27 mouse cellular contexts compared by ENCODE assay signal in genomic region chr6:48591221-48591845, GRCm38 (mm10). TPM values are rescaled to one million over a fixed set of nuclear protein-coding genes. Genes with fewer than 3 reads are reported as not detected.
DNase-seq lines count a peak whose midpoint lies in the region; ATAC-seq and TF ChIP-seq lines count a peak whose summit lies in the region.
"Had no signal": no experiment of that assay in that cellular context is flagged by ENCODE, and none has a peak within 500 bp of the region (broad histone marks: within the 10 kb centered on the region; RNA-seq: fewer than 3 reads in every experiment).

No protein-coding gene starts in this region.

- H3K4me1 ChIP-seq in kidney, embryonic 15.5 days: peaks cover 40% of the 10 kb centered on the region
- peaks cover 10% of the 10 kb centered on the region; the same call in 1 of the 2 replicates for H3K4me1 ChIP-seq in kidney, embryonic 14.5 days (ENCODE audit: control insufficient read depth, insufficient read depth, low read length)
- peaks cover 20% of the 10 kb centered on the region for H3K4me1 ChIP-seq in liver, embryonic 15.5 days (replicated peaks)
- H3K4me1 ChIP-seq in liver, embryonic 12.5 days: peaks cover 25% of the 10 kb centered on the region
- peaks cover 9% of the 10 kb centered on the region for H3K4me1 ChIP-seq in liver, embryonic 16.5 days (ENCODE audit: control insufficient read depth, low read depth, low read length)

- H3K27ac ChIP-seq in gastrocnemius, adult 2 months: peak overlapping the region; percentile 31; the same call in 1 of the 2 replicates
- peak overlapping the region; percentile 41; the same call in 1 of the 2 replicates for H3K27ac ChIP-seq in kidney, embryonic 15.5 days
- H3K27ac ChIP-seq in kidney, embryonic 14.5 days (ENCODE audit: low read depth, low read length): no peak overlapping the region
- H3K27ac ChIP-seq in liver, embryonic 15.5 days (replicated peaks): peak overlapping the region; percentile 62
- no peak overlapping the region for H3K27ac ChIP-seq in liver, embryonic 12.5 days
- peak overlapping the region; percentile 58 for H3K27ac ChIP-seq in liver, embryonic 16.5 days (ENCODE audit: low read length)
- H3K27ac ChIP-seq: embryonic facial prominence, embryonic 13.5 days; forebrain, embryonic 12.5 days; hindbrain, embryonic 10.5 days had no signal

- peaks cover 10% of the 10 kb centered on the region for H3K9me3 ChIP-seq in kidney, embryonic 15.5 days (replicated peaks)
- H3K9me3 ChIP-seq in kidney, embryonic 14.5 days (ENCODE audit: control insufficient read depth, low read length): peaks cover 3% of the 10 kb centered on the region
- no peaks in the 10 kb centered on the region for H3K9me3 ChIP-seq in liver, embryonic 15.5 days (replicated peaks)
- H3K9me3 ChIP-seq in liver, embryonic 12.5 days (replicated peaks): no peaks in the 10 kb centered on the region; the same call in 1 of the 2 replicates
- H3K9me3 ChIP-seq in liver, embryonic 16.5 days (replicated peaks; ENCODE audit: control insufficient read depth, low read length): no peaks in the 10 kb centered on the region

- H3K27me3 ChIP-seq in kidney, embryonic 15.5 days: no peaks in the 10 kb centered on the region
- H3K27me3 ChIP-seq in kidney, embryonic 14.5 days (ENCODE audit: control insufficient read depth, insufficient read depth, low read length): no peaks in the 10 kb centered on the region
- H3K27me3 ChIP-seq in liver, embryonic 15.5 days: no peaks in the 10 kb centered on the region
- H3K27me3 ChIP-seq in liver, embryonic 12.5 days (replicated peaks): no peaks in the 10 kb centered on the region
- no peaks in the 10 kb centered on the region for H3K27me3 ChIP-seq in liver, embryonic 16.5 days (ENCODE audit: control insufficient read depth, insufficient read depth, low read depth, low read length)
- H3K27me3 ChIP-seq: embryonic facial prominence, embryonic 13.5 days; forebrain, embryonic 12.5 days; heart, embryonic 12.5 days had no signal

- no peak for DNase-seq in gastrocnemius, adult 2 months
- DNase-seq in gastrocnemius, postnatal 25 days: no peak
- no peak for DNase-seq in cerebellum, adult 9-11 months
- DNase-seq: adrenal gland, postnatal 10 days; cerebellum, adult 11 months; cerebellum, adult 8-10 months; cerebellum, postnatal 25 days; gastrocnemius, postnatal 14 days had no signal

- no peak overlapping the region for H3K4me3 ChIP-seq in gastrocnemius, adult 2 months
- H3K4me3 ChIP-seq in kidney, embryonic 15.5 days (replicated peaks): no peak overlapping the region
- H3K4me3 ChIP-seq in kidney, embryonic 14.5 days (ENCODE audit: low read length): no peak overlapping the region
- H3K4me3 ChIP-seq in liver, embryonic 15.5 days (replicated peaks): no peak overlapping the region
- H3K4me3 ChIP-seq in liver, embryonic 12.5 days: no peak overlapping the region
- no peak overlapping the region for H3K4me3 ChIP-seq in liver, embryonic 16.5 days (ENCODE audit: low read depth, low read length)
- H3K4me3 ChIP-seq: embryonic facial prominence, embryonic 13.5 days; forebrain, embryonic 12.5 days; heart, embryonic 12.5 days; hindbrain, embryonic 10.5 days had no signal

- intact Hi-C loops in gastrocnemius, adult 2 months (cut with DNase I): no loop called here

- peaks cover 14% of the 10 kb centered on the region for H3K36me3 ChIP-seq in kidney, embryonic 15.5 days
- peaks cover 4% of the 10 kb centered on the region for H3K36me3 ChIP-seq in kidney, embryonic 14.5 days (ENCODE audit: control insufficient read depth, insufficient read depth, low read length)
- H3K36me3 ChIP-seq in liver, embryonic 15.5 days (replicated peaks): peaks cover 4% of the 10 kb centered on the region
- peaks cover 8% of the 10 kb centered on the region for H3K36me3 ChIP-seq in liver, embryonic 12.5 days
- peaks cover 4% of the 10 kb centered on the region for H3K36me3 ChIP-seq in liver, embryonic 16.5 days (ENCODE audit: control insufficient read depth, insufficient read depth)

- no peak overlapping the region for H3K4me2 ChIP-seq in kidney, embryonic 15.5 days
- H3K4me2 ChIP-seq in kidney, embryonic 14.5 days (replicated peaks; ENCODE audit: low read depth, low read length): no peak overlapping the region
- 0 out of 2 replicates have a peak overlapping the region, but pooled peaks have one; percentile 21 for H3K4me2 ChIP-seq in liver, embryonic 15.5 days
- no peak overlapping the region for H3K4me2 ChIP-seq in liver, embryonic 12.5 days
- H3K4me2 ChIP-seq in liver, embryonic 16.5 days (ENCODE audit: low read depth, low read length): peak overlapping the region; percentile 18
- H3K4me2 ChIP-seq: embryonic facial prominence, embryonic 13.5 days; forebrain, embryonic 12.5 days; heart, embryonic 12.5 days had no signal

- 60% methylated on average over 3 of the region's 3 CpGs for WGBS in kidney, embryonic 15.5 days
- WGBS in kidney, embryonic 14.5 days: 84% methylated on average over 3 of the region's 3 CpGs
- WGBS in liver, embryonic 15.5 days (ENCODE audit: insufficient replicate concordance): 66% methylated on average over 3 of the region's 3 CpGs
- 78% methylated on average over 3 of the region's 3 CpGs for WGBS in liver, embryonic 12.5 days (ENCODE audit: insufficient replicate concordance)
- 54% methylated on average over 3 of the region's 3 CpGs for WGBS in liver, embryonic 16.5 days (ENCODE audit: insufficient replicate concordance)

- no peak for ATAC-seq in kidney, embryonic 15.5 days (replicated peaks; ENCODE audit: low FRiP score)
- ATAC-seq in kidney, embryonic 14.5 days (ENCODE audit: low FRiP score, low TSS enrichment): no peak
- ATAC-seq in liver, embryonic 15.5 days (ENCODE audit: insufficient read depth): no peak
- no peak for ATAC-seq in liver, embryonic 12.5 days
- no peak for ATAC-seq in liver, embryonic 16.5 days (ENCODE audit: low read depth)
- ATAC-seq: forebrain, embryonic 16.5 days had no signal

- no peak overlapping the region for H3K9ac ChIP-seq in kidney, embryonic 15.5 days
- H3K9ac ChIP-seq in kidney, embryonic 14.5 days (ENCODE audit: low read depth, low read length): no peak overlapping the region
- no peak overlapping the region for H3K9ac ChIP-seq in liver, embryonic 15.5 days
- H3K9ac ChIP-seq in liver, embryonic 12.5 days: no peak overlapping the region
- no peak overlapping the region for H3K9ac ChIP-seq in liver, embryonic 16.5 days (ENCODE audit: low read depth, low read length)
- H3K9ac ChIP-seq: embryonic facial prominence, embryonic 13.5 days; forebrain, embryonic 12.5 days; heart, embryonic 12.5 days had no signal

- no peak for TF ChIP-seq CTCF in gastrocnemius, adult 2 months (IDR thresholded peaks at IDR 0.05)

RNA-seq across cellular contexts. Expression of gene Gm45021, which starts 1.9 kb away (rescaled TPM):
- not detected for total RNA-seq in gastrocnemius, adult 2 months (2021)
- total RNA-seq in gastrocnemius, postnatal 25 days (2021): not detected
- polyA plus RNA-seq in kidney, embryonic 15.5 days (2015; fragmentation: Nextera tagmentation; extraction: Ambion mirVana): not detected in 2 replicates
- polyA plus RNA-seq in kidney, embryonic 14.5 days (2014; fragmentation: Nextera tagmentation; extraction: Ambion mirVana): not detected in 2 replicates
- not detected in 2 replicates for polyA plus RNA-seq in liver, embryonic 15.5 days (2015; fragmentation: Nextera tagmentation; extraction: Ambion mirVana)
- 0.44 TPM in 1 of 2 replicates, not detected in the other for polyA plus RNA-seq in liver, embryonic 12.5 days (2016; fragmentation: Nextera tagmentation; extraction: Ambion mirVana)
- polyA plus RNA-seq in liver, embryonic 16.5 days (2015; fragmentation: Nextera tagmentation; extraction: Ambion mirVana): not detected in 2 replicates
- total RNA-seq: adrenal gland, postnatal 10 days; adrenal gland, postnatal 4 days; gastrocnemius, postnatal 14 days; granulocyte monocyte progenitor cell, adult 5-6 weeks; heart, adult 8-10 months; heart, postnatal 25 days; MEL had no signal
- polyA plus RNA-seq: brain, embryonic 14.5 days; C2C12; embryonic facial prominence, embryonic 13.5 days; forebrain, embryonic 12.5 days; forebrain, embryonic 16.5 days; frontal cortex, adult 2 months; heart, embryonic 12.5 days; heart, embryonic 16.5 days; hindbrain, embryonic 10.5 days had no signal

RNA-seq across cellular contexts. Expression of gene Repin1, which starts 2.4 kb away (rescaled TPM):
- total RNA-seq in gastrocnemius, adult 2 months (2021): 10 to 100 TPM; 27.8 to 33.5 TPM
- total RNA-seq in gastrocnemius, postnatal 25 days (2021): 10 to 100 TPM; 21.0 to 23.0 TPM
- 43.8 and 47.3 TPM in 2 replicates for polyA plus RNA-seq in kidney, embryonic 15.5 days (2015; fragmentation: Nextera tagmentation; extraction: Ambion mirVana)
- 32.6 and 47.0 TPM in 2 replicates for polyA plus RNA-seq in kidney, embryonic 14.5 days (2014; fragmentation: Nextera tagmentation; extraction: Ambion mirVana)
- 9.9 and 12.4 TPM in 2 replicates for polyA plus RNA-seq in liver, embryonic 15.5 days (2015; fragmentation: Nextera tagmentation; extraction: Ambion mirVana)
- 11.8 and 13.2 TPM in 2 replicates for polyA plus RNA-seq in liver, embryonic 12.5 days (2016; fragmentation: Nextera tagmentation; extraction: Ambion mirVana)
- polyA plus RNA-seq in liver, embryonic 16.5 days (2015; fragmentation: Nextera tagmentation; extraction: Ambion mirVana): 11.7 and 14.0 TPM in 2 replicates
- total RNA-seq: MEL had no signal

RNA-seq across cellular contexts. Expression of gene Gm44965, which starts 2.4 kb away (rescaled TPM):
- total RNA-seq in gastrocnemius, adult 2 months (2021): not detected
- 1 to 10 TPM in 1 of 2 experiments, not detected in 1; 1.5 TPM for total RNA-seq in gastrocnemius, postnatal 25 days (2021)
- not detected in 2 replicates for polyA plus RNA-seq in kidney, embryonic 15.5 days (2015; fragmentation: Nextera tagmentation; extraction: Ambion mirVana)
- polyA plus RNA-seq in kidney, embryonic 14.5 days (2014; fragmentation: Nextera tagmentation; extraction: Ambion mirVana): 0.77 TPM in 1 of 2 replicates, not detected in the other
- not detected in 2 replicates for polyA plus RNA-seq in liver, embryonic 15.5 days (2015; fragmentation: Nextera tagmentation; extraction: Ambion mirVana)
- not detected in 2 replicates for polyA plus RNA-seq in liver, embryonic 12.5 days (2016; fragmentation: Nextera tagmentation; extraction: Ambion mirVana)
- polyA plus RNA-seq in liver, embryonic 16.5 days (2015; fragmentation: Nextera tagmentation; extraction: Ambion mirVana): not detected in 2 replicates
- total RNA-seq: granulocyte monocyte progenitor cell, adult 5-6 weeks; MEL had no signal
- polyA plus RNA-seq: brain, embryonic 14.5 days; embryonic facial prominence, embryonic 13.5 days; forebrain, embryonic 12.5 days; forebrain, embryonic 16.5 days; frontal cortex, adult 2 months; heart, embryonic 12.5 days; heart, embryonic 16.5 days had no signal

RNA-seq across cellular contexts. Expression of gene Zfp775, which starts 10.5 kb away (rescaled TPM):
- total RNA-seq in gastrocnemius, adult 2 months (2021): 1 to 10 TPM; 8.0 to 10.0 TPM
- 1 to 10 TPM; 6.5 to 6.9 TPM for total RNA-seq in gastrocnemius, postnatal 25 days (2021)
- 7.0 and 7.9 TPM in 2 replicates for polyA plus RNA-seq in kidney, embryonic 15.5 days (2015; fragmentation: Nextera tagmentation; extraction: Ambion mirVana)
- polyA plus RNA-seq in kidney, embryonic 14.5 days (2014; fragmentation: Nextera tagmentation; extraction: Ambion mirVana): 5.7 and 6.6 TPM in 2 replicates
- 1.7 and 1.9 TPM in 2 replicates for polyA plus RNA-seq in liver, embryonic 15.5 days (2015; fragmentation: Nextera tagmentation; extraction: Ambion mirVana)
- 2.0 and 2.2 TPM in 2 replicates for polyA plus RNA-seq in liver, embryonic 12.5 days (2016; fragmentation: Nextera tagmentation; extraction: Ambion mirVana)
- 2.2 and 2.3 TPM in 2 replicates for polyA plus RNA-seq in liver, embryonic 16.5 days (2015; fragmentation: Nextera tagmentation; extraction: Ambion mirVana)
- total RNA-seq: MEL had no signal

RNA-seq across cellular contexts. Expression of gene Rarres2, which starts 18.7 kb away (rescaled TPM):
- 10 to 100 TPM; 13.9 to 22.2 TPM for total RNA-seq in gastrocnemius, adult 2 months (2021)
- 10 to 100 TPM; 19.7 to 35.5 TPM for total RNA-seq in gastrocnemius, postnatal 25 days (2021)
- polyA plus RNA-seq in kidney, embryonic 15.5 days (2015; fragmentation: Nextera tagmentation; extraction: Ambion mirVana): 55.4 and 68.7 TPM in 2 replicates
- 44.2 and 59.0 TPM in 2 replicates for polyA plus RNA-seq in kidney, embryonic 14.5 days (2014; fragmentation: Nextera tagmentation; extraction: Ambion mirVana)
- polyA plus RNA-seq in liver, embryonic 15.5 days (2015; fragmentation: Nextera tagmentation; extraction: Ambion mirVana): 34.4 and 43.9 TPM in 2 replicates
- polyA plus RNA-seq in liver, embryonic 12.5 days (2016; fragmentation: Nextera tagmentation; extraction: Ambion mirVana): 6.1 and 6.8 TPM in 2 replicates
- 53.4 and 57.0 TPM in 2 replicates for polyA plus RNA-seq in liver, embryonic 16.5 days (2015; fragmentation: Nextera tagmentation; extraction: Ambion mirVana)
- total RNA-seq: granulocyte monocyte progenitor cell, adult 5-6 weeks; MEL had no signal

Comparison
In these comparisons a context has a peak if more than half of its experiments do, and no peak if none do; other contexts are left out.
1. H3K27ac ChIP-seq: peak in gastrocnemius, adult 2 months (single experiment), kidney, embryonic 15.5 days (single experiment), liver, embryonic 15.5 days (single experiment) and liver, embryonic 16.5 days (single experiment); none in kidney, embryonic 14.5 days (single experiment) and liver, embryonic 12.5 days (single experiment).
2. H3K4me2 ChIP-seq: peak in liver, embryonic 15.5 days (single experiment) and liver, embryonic 16.5 days (single experiment); none in kidney, embryonic 15.5 days (single experiment), kidney, embryonic 14.5 days (single experiment) and liver, embryonic 12.5 days (single experiment).